Mouse (Mus musculus) layer of hippocampus, adult 9-11 months (tissue): Measurements from ENCODE around the gene Arpp21.
A peak's percentile ranks its signal among the peaks of the same experiment; 100 is the strongest.

Source experiments
- DNase-seq: peaks from one replicate; pipeline ENCODE4 v3.0.0; 2022

Arpp21 gene

GRCm38 (mm10) chr9:112177569-112177968, 58.2 kb downstream of the Arpp21 start:
- DNase-seq = no peak

DNA sequence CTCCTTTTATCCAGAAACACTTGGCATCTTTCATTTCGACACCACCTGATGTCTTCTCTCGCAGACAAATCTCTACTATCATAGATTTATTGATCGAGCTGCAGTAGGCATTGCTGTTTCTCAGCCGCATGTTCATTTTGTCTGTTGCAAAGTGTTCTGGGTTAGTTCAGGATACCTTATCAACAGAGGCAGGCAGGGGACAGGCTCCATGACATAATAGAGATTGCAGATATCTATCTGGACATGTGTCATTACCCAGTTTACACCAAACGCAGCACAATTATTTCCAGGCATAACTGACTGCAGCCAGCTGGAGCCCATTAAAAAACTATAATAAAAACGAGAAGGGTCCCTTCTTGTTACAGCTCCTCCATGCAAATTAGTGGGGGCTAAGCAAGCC, 59.4 kb downstream of the Arpp21 start:
- no peak for DNase-seq

DNA sequence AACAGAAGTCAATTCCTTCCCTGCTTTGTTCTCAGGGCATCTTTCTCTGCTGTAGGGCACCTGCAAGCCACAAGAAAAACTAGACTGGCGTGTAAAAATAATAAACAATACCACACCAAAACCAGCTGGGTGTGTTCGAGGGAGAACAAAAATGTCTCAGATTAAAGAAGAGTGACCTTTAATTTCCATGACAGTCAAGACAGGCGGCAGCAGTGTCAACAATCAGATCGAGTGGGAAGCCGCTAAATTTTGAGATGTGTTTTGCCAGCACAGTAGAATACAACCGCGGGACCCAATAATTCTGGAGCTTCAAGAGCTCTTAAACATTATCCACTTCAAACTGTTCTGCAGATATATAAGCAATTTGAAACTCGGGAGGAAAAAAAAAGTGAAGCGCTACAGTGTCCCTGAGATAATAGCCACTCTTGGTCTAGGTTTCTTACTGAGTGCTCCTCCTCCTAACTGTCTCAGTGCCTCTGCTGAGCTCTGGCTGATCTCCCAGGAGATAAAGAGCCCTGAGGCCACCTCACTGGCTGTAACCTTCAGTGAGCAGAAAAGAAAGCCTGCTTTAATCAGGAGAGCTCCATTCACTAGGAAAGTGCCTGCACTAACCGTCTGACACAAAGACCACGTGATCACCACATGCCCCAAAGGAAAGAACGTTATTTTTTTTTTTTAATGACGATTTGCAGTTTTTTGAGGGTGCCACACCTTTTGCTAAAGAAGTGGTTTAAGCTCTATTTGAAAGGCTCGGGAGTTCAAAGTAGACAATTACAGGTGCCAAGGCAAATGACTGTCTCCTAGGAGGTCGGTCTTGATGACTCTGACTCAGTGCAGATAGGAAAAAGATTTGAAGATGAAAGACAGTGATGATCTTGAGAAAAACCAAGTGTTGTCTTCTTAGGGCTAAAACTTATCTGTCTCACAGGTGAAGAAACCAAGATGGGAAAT, 61.1 kb downstream of the Arpp21 start:
- DNase-seq = no peak

DNA sequence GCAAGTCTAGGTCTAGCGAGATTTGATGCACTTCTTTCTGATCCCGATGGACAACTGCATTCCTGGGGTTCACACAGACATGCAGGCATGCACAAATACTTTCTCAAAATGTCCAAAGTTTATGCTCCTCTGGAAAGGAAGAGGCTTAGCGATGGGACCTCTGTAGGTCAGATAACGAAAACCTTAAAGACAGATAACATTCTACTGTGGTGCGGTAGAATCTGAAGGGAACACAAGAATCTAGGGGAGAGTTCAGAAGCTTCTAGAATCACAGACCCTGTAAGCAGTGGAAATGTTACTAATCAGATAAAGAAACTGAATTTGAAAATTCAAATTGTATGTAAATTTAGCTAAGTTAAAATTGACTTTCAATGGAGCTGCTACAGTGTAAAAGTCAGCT, 62.0 kb downstream of the Arpp21 start:
- no peak for DNase-seq

DNA sequence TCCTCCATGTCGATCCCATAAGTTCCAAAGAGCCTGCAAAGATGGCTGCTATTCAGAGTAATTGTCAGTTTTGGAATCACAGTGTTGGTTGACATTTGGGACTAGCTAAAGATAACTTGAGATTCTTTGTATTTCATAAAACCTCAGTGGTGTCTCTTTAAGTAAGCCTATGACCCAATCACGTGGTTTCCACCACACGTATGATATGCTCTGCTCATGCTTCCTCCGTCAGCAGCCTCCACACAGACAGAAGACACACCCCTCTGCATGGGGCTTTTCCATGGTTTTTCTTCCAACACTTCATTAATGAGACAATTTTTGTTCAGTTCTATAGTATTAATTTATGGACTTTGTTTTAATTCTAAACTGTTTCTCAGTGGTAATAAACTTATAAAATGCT, 71.1 kb downstream of the Arpp21 start:
- no peak for DNase-seq

- no peak for DNase-seq
Measured at GRCm38 (mm10) chr9:112160981-112161380, 74.8 kb downstream of the Arpp21 start.

GRCm38 (mm10) chr9:112153972-112154371, 81.8 kb downstream of the Arpp21 start:
- DNase-seq = no peak

DNA sequence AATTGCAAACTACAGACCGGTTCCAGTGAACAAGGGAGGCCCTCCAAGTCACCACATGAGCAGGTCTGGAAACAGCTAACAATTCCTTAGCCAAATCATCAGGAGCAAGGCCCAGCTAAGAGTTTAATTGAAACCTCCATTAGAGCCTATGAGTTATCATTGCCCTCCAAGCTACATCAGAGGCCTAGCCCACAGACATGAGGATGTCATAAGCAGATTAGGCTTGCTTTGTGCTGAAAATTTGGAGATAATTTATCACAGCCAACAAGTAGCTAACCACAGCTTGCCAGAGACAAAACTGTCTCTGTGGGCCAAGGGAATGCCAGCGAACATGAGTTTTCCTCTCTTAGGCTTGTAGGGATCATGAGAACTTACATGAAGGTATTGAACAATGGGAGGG, 83.0 kb downstream of the Arpp21 start:
- no peak for DNase-seq

DNA sequence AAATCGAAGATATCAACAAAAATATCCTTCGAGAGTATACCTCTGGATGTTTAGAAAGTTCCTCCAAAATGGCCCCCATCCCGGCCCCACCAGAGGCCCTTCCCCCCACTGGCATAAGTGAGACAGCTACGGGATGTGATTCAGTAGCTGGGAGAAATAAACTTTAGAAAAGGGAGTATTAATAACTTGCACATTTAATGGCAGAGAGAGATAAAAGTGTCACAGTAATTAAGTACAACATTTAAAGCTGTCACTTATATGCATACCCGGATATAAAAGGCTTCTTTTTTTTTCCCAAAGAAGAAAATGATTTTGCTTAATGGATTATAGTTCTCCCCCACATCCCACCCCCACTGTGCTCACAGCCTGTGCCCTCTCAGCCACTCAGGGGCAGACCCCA, 84.6 kb downstream of the Arpp21 start:
- no peak for DNase-seq

- DNase-seq = no peak
Measured at GRCm38 (mm10) chr9:112140658-112141057, 95.1 kb downstream of the Arpp21 start.

DNA sequence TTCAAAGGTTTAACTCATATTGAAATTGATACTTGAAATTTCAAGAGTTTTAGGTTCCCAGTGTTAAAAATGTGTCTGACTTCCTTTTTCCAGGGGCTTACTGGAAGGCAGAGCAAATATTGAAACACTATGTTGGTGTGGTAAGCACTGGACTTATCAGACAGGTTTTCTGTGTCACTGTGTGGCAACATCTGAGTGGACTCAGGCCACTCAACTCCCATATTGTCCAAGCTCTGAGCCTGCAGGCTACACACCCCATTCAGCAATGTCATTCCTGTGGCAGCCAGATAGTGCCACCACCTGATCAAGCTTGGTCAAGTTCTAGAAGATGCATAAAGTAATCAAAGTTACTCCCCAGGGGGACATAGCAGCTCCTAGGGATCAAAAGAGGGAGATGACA, 97.9 kb downstream of the Arpp21 start:
- no peak for DNase-seq

DNA sequence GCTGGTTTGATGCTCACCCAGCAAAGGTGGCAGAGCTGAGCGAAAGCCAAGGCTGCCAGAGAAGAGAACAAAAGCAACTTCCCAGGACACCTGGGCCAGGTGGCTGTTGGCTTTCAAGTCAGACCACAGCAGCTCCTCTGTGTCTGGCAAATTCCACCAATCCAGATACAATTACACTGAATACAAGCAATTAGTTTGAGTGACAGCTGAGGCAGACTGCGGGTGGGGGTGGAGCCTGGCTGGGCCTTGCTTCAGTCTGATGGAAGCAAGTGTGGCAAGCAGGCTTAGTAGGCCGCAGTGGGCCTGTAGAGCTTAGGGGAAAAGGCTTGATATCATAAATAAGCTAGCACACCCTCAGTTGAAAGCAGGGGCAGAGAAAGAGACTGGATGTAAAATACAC, 104.9 kb downstream of the Arpp21 start:
- DNase-seq = peak; percentile 75

DNA sequence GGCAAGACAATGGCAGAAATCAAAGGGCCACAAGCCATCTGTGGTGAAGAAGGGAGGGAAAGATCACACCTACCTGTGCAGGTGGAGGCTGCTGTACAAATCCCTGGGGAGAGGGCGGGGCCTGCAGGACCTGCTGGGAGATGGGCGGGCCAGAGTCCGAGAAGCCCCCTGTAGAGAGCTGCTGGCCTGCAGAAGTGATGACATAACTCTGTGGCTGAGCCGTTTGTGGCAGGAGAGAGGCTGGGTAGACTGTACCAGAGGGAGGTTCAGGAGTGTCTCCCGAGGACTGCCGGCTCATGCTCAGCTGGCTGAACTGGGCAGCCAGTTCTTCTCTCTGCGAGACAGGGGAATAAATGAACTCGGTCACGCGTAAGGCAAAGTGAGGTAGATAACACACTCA, 111.1 kb downstream of the Arpp21 start:
- DNase-seq = no peak

- DNase-seq = no peak
Measured at GRCm38 (mm10) chr9:112124184-112124583, 111.6 kb downstream of the Arpp21 start.

GRCm38 (mm10) chr9:112123421-112123828, 112.3 kb downstream of the Arpp21 start:
- no peak for DNase-seq

GRCm38 (mm10) chr9:112119535-112119934, 116.2 kb downstream of the Arpp21 start:
- DNase-seq = no peak

DNA sequence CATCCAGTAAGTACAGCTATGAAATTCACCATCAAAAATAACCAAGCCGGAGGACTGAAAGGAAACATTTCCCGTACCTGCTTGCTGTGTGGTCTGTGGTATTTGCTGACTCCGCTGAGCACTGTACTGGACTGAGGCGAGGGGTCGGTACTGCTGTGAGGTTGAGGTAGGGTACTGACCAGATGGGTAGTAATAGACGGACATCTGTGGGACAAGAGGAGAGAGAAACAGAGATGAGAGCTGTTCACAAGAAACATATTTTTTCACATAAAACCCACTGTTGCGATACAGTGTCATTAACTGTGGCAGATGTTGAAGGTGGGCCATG, 116.7 kb downstream of the Arpp21 start:
- DNase-seq = no peak

DNA sequence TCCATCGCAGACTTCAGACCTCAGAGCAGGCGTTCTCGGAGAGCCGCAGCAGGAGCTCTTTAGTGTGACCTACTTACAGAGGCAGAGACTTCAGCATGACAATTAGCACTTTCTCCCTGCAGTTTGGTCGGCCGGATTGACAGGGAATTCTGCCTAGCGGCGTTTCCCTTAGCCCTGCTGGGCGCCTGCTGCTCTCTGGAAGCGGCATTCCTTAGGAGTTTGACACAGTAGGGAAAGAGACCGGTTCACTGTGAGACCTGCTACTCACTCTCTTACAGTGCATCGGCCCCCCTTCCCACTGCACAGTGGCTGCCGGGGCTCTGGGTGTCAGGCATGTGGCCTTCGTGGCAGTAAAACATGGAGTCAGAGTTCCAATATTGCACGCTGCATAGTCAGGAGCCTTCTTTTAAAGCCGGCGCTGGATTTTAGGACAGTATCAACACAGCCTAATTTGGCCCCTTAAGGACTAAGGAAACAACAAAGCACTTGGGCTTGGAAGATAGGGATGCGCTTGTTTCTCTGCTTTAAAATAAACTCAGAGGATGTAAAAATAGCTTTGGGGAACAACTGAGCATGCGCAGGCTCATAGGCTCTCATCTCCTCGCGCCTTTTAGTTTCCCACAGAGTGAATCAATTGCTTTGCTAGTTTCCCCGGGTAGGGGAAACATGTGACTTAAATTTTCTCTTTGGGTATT, 117.2 kb downstream of the Arpp21 start:
- peak; percentile 69 for DNase-seq

GRCm38 (mm10) chr9:112117632-112118410, 117.9 kb downstream of the Arpp21 start:
- no peak for DNase-seq

DNA sequence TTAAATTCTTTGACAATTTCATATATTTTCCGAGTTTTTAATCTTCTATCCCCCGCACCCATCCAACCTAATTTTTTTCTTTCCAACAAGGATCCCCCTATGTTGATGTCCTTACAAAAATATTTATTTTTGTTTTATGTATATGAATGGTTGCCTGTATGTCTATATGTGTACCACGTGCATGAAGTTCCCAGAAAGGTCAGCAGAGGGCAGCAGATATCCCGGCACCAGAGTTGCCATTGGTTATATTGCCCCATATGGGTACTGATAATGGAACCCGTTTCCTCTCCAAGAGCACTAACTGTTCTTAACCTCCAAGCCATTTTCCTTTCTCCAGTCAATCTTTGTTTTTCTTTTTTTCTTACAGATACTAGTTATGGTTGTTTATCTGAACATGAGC, 124.1 kb downstream of the Arpp21 start:
- no peak for DNase-seq

GRCm38 (mm10) chr9:112102852-112103192, 132.9 kb downstream of the Arpp21 start:
- DNase-seq = no peak

GRCm38 (mm10) chr9:112102155-112102851, 133.4 kb downstream of the Arpp21 start:
- DNase-seq = peak; percentile 94
